Mouse (Mus musculus) hindbrain, embryonic 11.5 days (tissue): ENCODE results near the gene Thnsl1. TPM values are rescaled to one million over a fixed set of nuclear protein-coding genes. Genes with fewer than 3 reads are reported as not detected.

ENCODE experiments used
- ATAC-seq: fragments of 200-750 bp; cut with Nextera tagmentation; 2 replicates; pipeline ENCODE4 v1.8.0; 2017; ENCODE audit warnings: mild to moderate bottlenecking, moderate TSS enrichment, moderate library complexity; ENCODE audit not compliant: low FRiP score
- DNase-seq: peaks from one replicate; pipeline ENCODE4 v3.0.0-alpha.2; 2015; ENCODE audit warnings: low spot score
- H3K27ac ChIP-seq: fragments of 300-500 bp; sonication (generic); 2 replicates; pipeline ENCODE4 v1.5.1; 2014; ENCODE audit warnings: mild to moderate bottlenecking, low read depth, low read length
- H3K27me3 ChIP-seq: fragments of 300-500 bp; sonication (generic); 2 replicates; pipeline ENCODE4 v1.6.1; 2014; ENCODE audit warnings: mild to moderate bottlenecking, low read length, moderate library complexity, mixed read lengths; ENCODE audit not compliant: control insufficient read depth, insufficient read depth
- H3K36me3 ChIP-seq: fragments of 300-500 bp; sonication (generic); 2 replicates; pipeline ENCODE4 v1.6.1; 2014; ENCODE audit warnings: mild to moderate bottlenecking, low read length, moderate library complexity, mixed read lengths; ENCODE audit not compliant: control insufficient read depth, insufficient read depth
- H3K4me1 ChIP-seq: fragments of 300-500 bp; sonication (generic); replicated peaks from 2 replicates; pipeline ENCODE4 v1.6.1; 2014; ENCODE audit warnings: low read length, mixed read lengths; ENCODE audit not compliant: control insufficient read depth, insufficient read depth
- H3K4me2 ChIP-seq: fragments of 300-500 bp; sonication (generic); replicated peaks from 2 replicates; pipeline ENCODE4 v1.6.1; 2014; ENCODE audit warnings: mild to moderate bottlenecking, low read depth, low read length
- H3K4me3 ChIP-seq: fragments of 300-500 bp; sonication (generic); 2 replicates; pipeline ENCODE4 v1.5.1; 2014; ENCODE audit warnings: low read depth, low read length
- H3K9ac ChIP-seq: fragments of 300-500 bp; sonication (generic); 2 replicates; pipeline ENCODE4 v1.6.1; 2014; ENCODE audit warnings: low read depth, low read length
- H3K9me3 ChIP-seq: fragments of 300-500 bp; sonication (generic); 2 replicates; pipeline ENCODE4 v1.6.1; 2016; ENCODE audit warnings: low read length; ENCODE audit not compliant: control insufficient read depth
- WGBS: fragments of 180-500 bp; shearing (Covaris S2); extraction: QIAGEN DNeasy Blood & Tissue Kit; methylation state at CpG from one replicate; pipeline ENCODE4 v1.1.7; 2014; 5-methylcytosine and 5-hydroxymethylcytosine counted together
- polyA plus RNA-seq: library from polyadenylated mRNA; unstranded; fragments of >200 nt; fragmentation: Nextera tagmentation; extraction: Ambion mirVana; gene quantifications from 2 replicates; pipeline ENCODE4 v1.2.1, GENCODE M21; 2014

The Thnsl1 gene
- polyA plus RNA-seq, 1 experiment from 2014 or later = 16.2 TPM

GRCm38 (mm10) chr2:21195233-21195632 is 10.3 kb upstream of the Thnsl1 start:
- ATAC-seq (no peak), DNase-seq (no peak)
- H3K4me3 ChIP-seq = no peak overlapping the region
- no peak overlapping the region for H3K4me2 ChIP-seq
- no peaks in the 10 kb centered on the region for H3K4me1 ChIP-seq
- no peaks in the 10 kb centered on the region for H3K36me3 ChIP-seq
- 95% methylated on average over 5 of the region's 5 CpGs for whole genome bisulfite sequencing
- H3K27me3 ChIP-seq = no peaks in the 10 kb centered on the region
- H3K27ac ChIP-seq = no peak overlapping the region
- H3K9me3 ChIP-seq = no peaks in the 10 kb centered on the region
- no peak overlapping the region for H3K9ac ChIP-seq

- ATAC-seq (no peak), DNase-seq (no peak)
- H3K27ac ChIP-seq = no peak overlapping the region
- no peak overlapping the region for H3K9ac ChIP-seq
- 66% methylated on average over 3 of the region's 3 CpGs for WGBS
- no peaks in the 10 kb centered on the region for H3K4me1 ChIP-seq
- H3K27me3 ChIP-seq = no peaks in the 10 kb centered on the region
- H3K4me2 ChIP-seq = no peak overlapping the region
- H3K36me3 ChIP-seq = no peaks in the 10 kb centered on the region
- no peaks in the 10 kb centered on the region for H3K9me3 ChIP-seq
- H3K4me3 ChIP-seq = no peak overlapping the region
These were observed 6.5 kb upstream of the Thnsl1 start for GRCm38 (mm10) chr2:21199051-21199450.

GRCm38 (mm10) chr2:21202754-21203153 is 2.8 kb upstream of the Thnsl1 start:
- WGBS = 92% methylated on average over 2 of the region's 2 CpGs

GRCm38 (mm10) chr2:21205831-21206159 is 271 bp downstream of the Thnsl1 start:
- Histone ChIP-seq H3K4me1 (no peaks in the 10 kb centered on the region), H3K9ac (peak overlapping the region; percentile 79), H3K4me3 (peak overlapping the region; percentile 62), H3K4me2 (peak overlapping the region; percentile 66), H3K27ac (peak overlapping the region; percentile 55; the same call in 1 of the 2 replicates), H3K9me3 (no peaks in the 10 kb centered on the region), H3K36me3 (no peaks in the 10 kb centered on the region), H3K27me3 (no peaks in the 10 kb centered on the region)
- ATAC-seq (peak; percentile 93), DNase-seq (no peak)
- WGBS = under 1% methylated on average over 19 of the region's 19 CpGs

More at GRCm38 (mm10) chr2:21202754-21203153, 2.8 kb upstream of the Thnsl1 start:
- ATAC-seq (no peak), DNase-seq (no peak)
- Histone ChIP-seq H3K4me1 (no peaks in the 10 kb centered on the region), H3K36me3 (no peaks in the 10 kb centered on the region), H3K9ac (no peak overlapping the region), H3K27me3 (no peaks in the 10 kb centered on the region), H3K4me3 (no peak overlapping the region), H3K9me3 (no peaks in the 10 kb centered on the region), H3K27ac (no peak overlapping the region), H3K4me2 (no peak overlapping the region)

- 46% methylated on average over 6 of the region's 6 CpGs for WGBS
- no peaks in the 10 kb centered on the region for H3K36me3 ChIP-seq
- peak overlapping the region; percentile 62 for H3K4me3 ChIP-seq
- H3K9me3 ChIP-seq = no peaks in the 10 kb centered on the region
- H3K27ac ChIP-seq = no peak overlapping the region
- peak overlapping the region; percentile 66 for H3K4me2 ChIP-seq
- no peaks in the 10 kb centered on the region for H3K27me3 ChIP-seq
- peak overlapping the region; percentile 79 for H3K9ac ChIP-seq
- ATAC-seq (no peak), DNase-seq (no peak)
- no peaks in the 10 kb centered on the region for H3K4me1 ChIP-seq
These were observed 754 bp downstream of the Thnsl1 start for GRCm38 (mm10) chr2:21206278-21206677.

- Histone ChIP-seq H3K4me2 (no peak overlapping the region), H3K9ac (no peak overlapping the region), H3K4me1 (no peaks in the 10 kb centered on the region), H3K27ac (no peak overlapping the region), H3K9me3 (no peaks in the 10 kb centered on the region), H3K36me3 (no peaks in the 10 kb centered on the region), H3K4me3 (no peak overlapping the region), H3K27me3 (no peaks in the 10 kb centered on the region)
- ATAC-seq = no peak
- no peak for DNase-seq
- 80% methylated on average over 6 of the region's 6 CpGs for WGBS
These were observed 5.8 kb downstream of the Thnsl1 start for GRCm38 (mm10) chr2:21211361-21211760.

GRCm38 (mm10) chr2:21214322-21214721 is 8.8 kb downstream of the Thnsl1 start:
- Histone ChIP-seq H3K4me3 (no peak overlapping the region), H3K9ac (no peak overlapping the region), H3K36me3 (no peaks in the 10 kb centered on the region), H3K4me2 (no peak overlapping the region), H3K4me1 (no peaks in the 10 kb centered on the region), H3K27me3 (no peaks in the 10 kb centered on the region), H3K27ac (no peak overlapping the region), H3K9me3 (no peaks in the 10 kb centered on the region)
- DNase-seq (no peak), ATAC-seq (no peak)

- Histone ChIP-seq H3K9ac (no peak overlapping the region), H3K27me3 (no peaks in the 10 kb centered on the region), H3K9me3 (no peaks in the 10 kb centered on the region), H3K4me3 (no peak overlapping the region), H3K27ac (no peak overlapping the region), H3K4me2 (no peak overlapping the region), H3K4me1 (no peaks in the 10 kb centered on the region), H3K36me3 (no peaks in the 10 kb centered on the region)
- no peak for DNase-seq
- ATAC-seq = no peak
- 85% methylated on average over 2 of the region's 2 CpGs for WGBS
These were observed 9.8 kb downstream of the Thnsl1 start for GRCm38 (mm10) chr2:21215284-21215683.

- no peak overlapping the region for H3K27ac ChIP-seq
- H3K9ac ChIP-seq = no peak overlapping the region
- H3K36me3 ChIP-seq = no peaks in the 10 kb centered on the region
- no peak overlapping the region for H3K4me2 ChIP-seq
- H3K27me3 ChIP-seq = no peaks in the 10 kb centered on the region
- no peak overlapping the region for H3K4me3 ChIP-seq
- H3K4me1 ChIP-seq = no peaks in the 10 kb centered on the region
- ATAC-seq (no peak), DNase-seq (no peak)
- 96% methylated on average over 9 of the region's 9 CpGs for WGBS
- no peaks in the 10 kb centered on the region for H3K9me3 ChIP-seq
These were observed 17.2 kb downstream of the Thnsl1 start for GRCm38 (mm10) chr2:21222453-21223384.
